Mouse (Mus musculus) Muller cell, postnatal 12 days (primary cell): ENCODE data around the gene Dclre1c.

ENCODE experiments used
- DNase-seq: peaks from one replicate; pipeline ENCODE4 v3.0.0-alpha.2; 2015; ENCODE audit errors: inconsistent ontology term

Gene Dclre1c

DNA sequence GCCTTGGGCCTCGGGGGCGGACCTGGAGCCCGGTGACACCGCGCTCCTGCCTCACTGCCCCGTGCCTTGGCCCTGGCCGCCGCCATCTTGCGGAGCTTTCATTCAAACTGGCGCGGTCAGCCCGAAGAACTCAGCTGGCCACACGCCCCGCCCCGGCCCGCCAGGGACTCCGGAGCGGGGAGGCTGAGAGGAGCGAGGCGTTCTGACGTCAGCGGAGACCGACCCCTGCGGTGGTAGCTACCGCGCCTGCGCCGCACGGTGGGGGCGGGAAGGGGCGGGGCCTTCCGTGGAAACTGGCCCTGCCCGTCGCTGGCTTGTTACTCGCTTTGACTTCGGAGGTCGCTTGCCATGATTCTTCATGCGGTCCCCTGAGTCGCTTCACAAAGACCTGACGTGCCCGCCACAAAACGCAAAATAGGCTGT, 50.9 kb downstream of the Dclre1c start, which contains the start of gene Suv39h2:
TSS of gene Suv39h2 (minus strand) at position 171 of the 423 bp plus-strand sequence.
- peak; percentile 98 for DNase-seq

DNA sequence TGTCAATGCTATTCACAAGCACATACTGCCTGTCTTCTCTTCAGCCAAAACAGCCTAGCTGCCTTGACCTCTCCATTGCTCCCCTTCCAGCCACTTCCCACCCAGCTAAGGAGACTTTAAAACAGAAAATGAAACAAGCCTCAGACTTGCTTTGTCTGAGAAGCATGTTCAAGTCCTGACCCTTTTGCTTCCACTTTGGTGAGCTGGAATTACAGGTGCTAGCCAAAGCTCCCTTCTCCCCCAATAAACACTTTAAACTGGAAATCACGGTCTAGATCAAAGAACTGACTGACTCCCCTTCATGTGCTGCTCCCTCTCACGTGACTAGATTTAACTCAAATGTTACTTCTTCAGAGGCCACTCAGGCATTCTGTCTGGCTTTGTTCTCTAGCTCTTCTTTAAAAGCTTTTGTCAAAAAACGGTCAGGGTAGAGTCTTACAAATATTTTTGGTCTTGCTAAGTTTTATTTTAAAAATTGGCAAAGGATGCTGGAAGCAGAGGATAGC, 51.9 kb downstream of the Dclre1c start:
- no peak for DNase-seq

- DNase-seq: no peak
These were observed 56.3 kb downstream of the Dclre1c start for GRCm38 (mm10) chr2:3480239-3480638.

- DNase-seq: no peak
These were observed 65.9 kb downstream of the Dclre1c start for GRCm38 (mm10) chr2:3489816-3490215.

DNA sequence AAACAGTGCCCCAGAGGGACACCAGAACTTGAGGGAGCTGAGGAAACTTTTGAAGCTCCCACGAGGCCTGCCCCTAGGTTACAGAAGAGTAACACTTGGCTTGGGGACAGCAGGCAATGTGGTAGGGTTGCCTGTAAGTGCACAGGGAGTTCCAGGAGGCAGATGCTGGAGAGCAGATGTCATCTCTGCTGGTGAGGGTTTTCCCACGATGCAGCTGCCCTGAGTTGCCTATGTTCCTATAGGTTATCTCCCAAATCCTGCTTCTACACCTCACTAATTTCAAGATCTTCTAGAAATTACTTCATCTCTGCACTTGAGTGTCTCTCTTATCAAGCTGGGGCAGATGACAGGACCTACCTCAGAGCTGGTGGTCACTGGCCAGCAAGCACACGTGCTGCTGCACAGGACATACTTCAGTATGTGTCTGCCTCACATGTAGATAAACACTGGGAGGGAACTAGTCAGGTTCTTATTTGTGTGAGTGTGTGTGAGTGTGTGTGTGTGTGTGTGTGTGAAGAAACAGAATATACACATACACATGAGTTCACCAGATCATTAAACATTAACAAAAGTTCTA, 70.0 kb downstream of the Dclre1c start:
- no peak for DNase-seq

DNA sequence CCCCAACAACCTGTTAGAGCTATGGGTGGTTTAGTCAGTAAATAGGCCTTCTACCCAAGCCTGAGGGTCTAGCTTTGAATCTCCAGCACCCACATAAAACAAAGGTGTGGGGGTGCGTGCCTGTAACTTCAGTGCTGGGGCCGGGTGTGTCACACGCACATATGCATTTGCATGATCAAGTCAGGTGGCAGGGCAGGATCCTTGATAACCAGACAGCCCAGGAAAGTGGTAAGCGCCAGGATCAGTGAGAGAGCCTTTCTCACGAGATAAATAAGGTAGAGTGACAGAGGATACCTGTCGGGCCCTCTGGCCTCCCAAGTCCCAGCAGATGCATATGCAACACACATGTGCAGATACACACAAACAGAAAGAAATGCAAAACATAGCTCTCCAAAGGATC, 75.6 kb downstream of the Dclre1c start:
- DNase-seq: no peak

GRCm38 (mm10) chr2:3500886-3501285, 77.0 kb downstream of the Dclre1c start:
- no peak for DNase-seq

DNA sequence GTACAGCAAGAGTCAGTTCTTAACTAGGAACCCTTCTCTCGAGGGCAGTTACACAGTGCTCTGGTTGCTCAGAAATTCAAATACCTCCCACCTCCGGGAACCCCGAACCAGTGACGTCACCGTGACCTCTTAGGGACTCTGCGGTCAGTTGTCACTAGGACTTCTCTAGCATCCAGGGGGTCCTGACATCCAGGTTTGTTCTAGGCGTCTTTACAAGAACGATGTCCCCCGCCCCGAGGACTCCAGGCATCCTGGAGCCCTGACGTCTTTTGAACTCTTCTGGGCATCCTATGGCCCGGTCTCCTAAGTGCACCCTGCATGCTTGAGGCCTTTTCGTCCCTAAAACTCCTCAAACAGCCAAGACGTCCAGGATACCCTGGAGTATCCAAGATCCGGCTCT, 88.1 kb downstream of the Dclre1c start:
- DNase-seq: peak; percentile 68

DNA sequence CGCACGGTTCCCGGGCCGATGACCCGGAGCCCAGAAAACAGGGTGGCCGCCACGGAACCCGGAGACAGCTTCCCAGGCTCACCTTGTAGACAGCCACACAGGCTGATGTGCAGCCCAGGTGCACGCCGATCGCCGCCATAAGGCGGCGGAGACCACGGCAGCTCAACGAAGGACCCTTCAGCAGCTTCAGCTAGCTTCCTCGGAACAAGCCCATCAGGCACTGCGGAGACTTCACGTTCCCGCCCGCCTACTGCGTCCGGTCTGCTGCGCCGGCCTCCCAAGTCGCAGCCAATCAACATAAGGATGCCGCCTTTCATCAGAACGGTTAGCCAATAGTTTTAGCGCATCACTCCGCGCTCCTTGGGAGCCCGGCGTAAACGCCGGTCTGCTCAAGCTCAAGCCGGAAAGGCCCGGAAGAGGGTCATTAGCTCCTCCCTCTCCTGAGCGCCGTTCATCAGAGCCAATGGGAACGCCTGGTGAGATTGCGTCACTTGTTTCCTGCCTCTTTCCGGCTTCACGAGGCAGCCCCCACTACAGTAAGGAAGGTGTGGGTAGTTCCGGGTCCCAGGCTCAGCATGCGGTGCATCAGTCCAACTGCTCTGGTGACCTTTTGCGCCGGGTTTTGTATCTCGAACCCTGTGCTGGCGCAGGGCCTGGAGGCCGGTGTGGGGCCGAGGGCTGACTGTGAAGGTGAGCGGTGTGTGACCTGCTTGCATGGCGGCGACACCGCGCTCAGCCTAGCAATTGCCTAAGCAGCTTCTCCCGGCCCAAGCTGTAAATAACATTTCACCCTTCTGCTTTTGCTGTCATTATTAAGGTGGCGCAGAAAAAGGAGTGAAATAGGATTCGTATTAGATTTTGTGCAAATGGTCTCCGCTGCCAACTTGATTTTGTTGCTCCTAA, 88.9 kb downstream of the Dclre1c start, which contains the start of the genes Gm45902, Hspa14 and Cdnf:
TSS of gene Gm45902 (minus strand) at position 239 of the 903 bp plus-strand sequence.
TSS of gene Hspa14 (minus strand) at position 263 of the 903 bp plus-strand sequence.
TSS of gene Cdnf (plus strand) at position 479 of the 903 bp plus-strand sequence.
- DNase-seq: peak; percentile 96
